Mouse (Mus musculus): ENCODE results near the gene Fnbp1.

GRCm38 (mm10) chr2:31115943-31116731, 25.7 kb downstream of the Fnbp1 start:
- TF ChIP-seq GATA1 (IDR thresholded peaks at IDR 0.05; ENCODE audit: borderline replicate concordance, low read length) (no peak), CTCF (IDR thresholded peaks at IDR 0.05; ENCODE audit: low read depth, low read length) (no peak), GATA2 (IDR thresholded peaks at IDR 0.05; ENCODE audit: borderline replicate concordance, low read depth, low read length) (no peak)

Data from G1E (cell line).